Comparison of ENCODE assay signal across 27 mouse cellular contexts in the genomic region with DNA sequence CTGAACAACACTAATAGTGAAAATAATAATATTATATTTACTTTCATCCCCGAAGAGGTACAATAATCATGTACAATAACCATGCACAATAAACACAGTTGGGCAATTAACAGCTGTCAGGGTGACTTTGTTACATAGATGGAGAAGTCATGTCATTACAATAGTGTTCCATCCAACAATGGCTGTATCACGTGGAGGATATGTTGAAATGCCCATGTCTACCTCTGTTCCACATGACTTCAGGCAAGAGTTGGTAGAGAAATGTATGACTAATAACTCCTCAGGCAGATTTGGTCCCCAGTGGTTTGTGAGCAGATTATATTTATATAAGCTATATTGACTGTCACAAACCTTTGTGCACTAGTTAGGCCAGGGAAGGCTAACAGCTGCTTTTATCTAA.
"Had no signal": no experiment of that assay in that cellular context is flagged by ENCODE, and none has a peak within 500 bp of the region (broad histone marks: within the 10 kb centered on the region; RNA-seq: fewer than 3 reads in every experiment).

No protein-coding gene starts in this region.

- ATAC-seq: hindbrain, postnatal 0 days; intestine, embryonic 16.5 days had no signal

- H3K36me3 ChIP-seq: heart, embryonic 13.5 days; heart, embryonic 15.5 days; hindbrain, embryonic 13.5 days; hindbrain, embryonic 15.5 days; kidney, embryonic 15.5 days; limb, embryonic 10.5 days; limb, embryonic 12.5 days had no signal

- H3K9me3 ChIP-seq: heart, embryonic 13.5 days; heart, embryonic 15.5 days; hindbrain, embryonic 13.5 days; hindbrain, embryonic 15.5 days; kidney, embryonic 15.5 days; limb, embryonic 10.5 days; limb, embryonic 12.5 days had no signal

- H3K27ac ChIP-seq: gastrocnemius, adult 2 months; heart, adult 2 months; heart, embryonic 13.5 days; heart, embryonic 15.5 days; hindbrain, embryonic 13.5 days; hindbrain, embryonic 15.5 days; hindbrain, postnatal 0 days; kidney, embryonic 15.5 days; kidney, postnatal 0 days; left cerebral cortex, adult 2 months; limb, embryonic 10.5 days; limb, embryonic 12.5 days had no signal

- H3K9ac ChIP-seq: heart, embryonic 13.5 days; heart, embryonic 15.5 days; hindbrain, embryonic 13.5 days; hindbrain, embryonic 15.5 days; kidney, embryonic 15.5 days; limb, embryonic 12.5 days had no signal

- H3K4me1 ChIP-seq: heart, embryonic 13.5 days; heart, embryonic 15.5 days; hindbrain, embryonic 13.5 days; hindbrain, embryonic 15.5 days; kidney, embryonic 15.5 days; limb, embryonic 10.5 days; limb, embryonic 12.5 days had no signal

- H3K4me2 ChIP-seq: heart, embryonic 11.5 days; heart, embryonic 13.5 days; heart, embryonic 15.5 days; hindbrain, embryonic 13.5 days; hindbrain, embryonic 15.5 days; kidney, embryonic 15.5 days; limb, embryonic 12.5 days; liver, embryonic 11.5 days had no signal

- H3K4me3 ChIP-seq: gastrocnemius, adult 2 months; heart, adult 2 months; heart, embryonic 13.5 days; heart, embryonic 15.5 days; hindbrain, embryonic 13.5 days; hindbrain, embryonic 15.5 days; kidney, embryonic 15.5 days; left cerebral cortex, adult 2 months; limb, embryonic 10.5 days; limb, embryonic 12.5 days had no signal

- H3K27me3 ChIP-seq: heart, embryonic 13.5 days; heart, embryonic 15.5 days; hindbrain, embryonic 13.5 days; hindbrain, embryonic 15.5 days had no signal

- DNase-seq: gastrocnemius, adult 2 months; gastrocnemius, postnatal 10 days; gastrocnemius, postnatal 25 days; heart, adult 11 months; heart, adult 2 months; heart, postnatal 14 days; heart, postnatal 36 days; kidney, adult 11 months; kidney, adult 2 months; kidney, adult 9 months; kidney, postnatal 14 days; kidney, postnatal 36 days; layer of hippocampus, adult 9-11 months; liver had no signal
